Mouse (Mus musculus) layer of hippocampus, postnatal 10 days (tissue): Measurements from ENCODE around the gene Ppil6. TPM values are rescaled to one million over a fixed set of nuclear protein-coding genes. Genes with fewer than 3 reads are reported as not detected.

Experiments used
- DNase-seq, 2 experiments: peaks; one replicate each; pipeline ENCODE4 v3.0.0; 2021; ENCODE audit warnings: low spot score in 2 of 2
- total RNA-seq, 2 experiments: library from RNA; stranded (reverse); gene quantifications; 2 replicates each; pipeline ENCODE4 v1.2.3; 2021

Ppil6 gene
- total RNA-seq, 2 experiments from 2014 or later: 6.9 to 7.8 TPM

- no peak for DNase-seq
These were observed 33.1 kb downstream of the Ppil6 start for GRCm38 (mm10) chr10:41523386-41523785.

GRCm38 (mm10) chr10:41525696-41526095, 35.5 kb downstream of the Ppil6 start:
- no peak for DNase-seq

GRCm38 (mm10) chr10:41529972-41530371, 39.7 kb downstream of the Ppil6 start:
- no peak for DNase-seq

- DNase-seq: no peak
These were observed 45.8 kb downstream of the Ppil6 start for GRCm38 (mm10) chr10:41535991-41536390.

GRCm38 (mm10) chr10:41536714-41537113, 46.5 kb downstream of the Ppil6 start:
- no peak for DNase-seq

GRCm38 (mm10) chr10:41537226-41537982, 47.2 kb downstream of the Ppil6 start:
- DNase-seq: no peak

GRCm38 (mm10) chr10:41537983-41538330, 47.7 kb downstream of the Ppil6 start:
- DNase-seq: no peak

- DNase-seq: no peak
These were observed 48.7 kb downstream of the Ppil6 start for GRCm38 (mm10) chr10:41538986-41539385.

- no peak for DNase-seq
These were observed 51.8 kb downstream of the Ppil6 start for GRCm38 (mm10) chr10:41542057-41542456.

GRCm38 (mm10) chr10:41543439-41543838, 53.2 kb downstream of the Ppil6 start:
- no peak for DNase-seq

GRCm38 (mm10) chr10:41543844-41544243, 53.6 kb downstream of the Ppil6 start:
- DNase-seq: no peak

GRCm38 (mm10) chr10:41544481-41545190, 54.4 kb downstream of the Ppil6 start:
- no peak for DNase-seq

- DNase-seq: no peak
These were observed 55.1 kb downstream of the Ppil6 start for GRCm38 (mm10) chr10:41545224-41545755.

GRCm38 (mm10) chr10:41546396-41547165, 56.3 kb downstream of the Ppil6 start:
- DNase-seq: no peak

- no peak for DNase-seq
These were observed 60.5 kb downstream of the Ppil6 start for GRCm38 (mm10) chr10:41550711-41551110.

- DNase-seq: no peak
These were observed 62.1 kb downstream of the Ppil6 start for GRCm38 (mm10) chr10:41552319-41552718.

- DNase-seq: peak in 1 of 2 experiments; percentile 8
These were observed 62.8 kb downstream of the Ppil6 start for GRCm38 (mm10) chr10:41552847-41553589.

GRCm38 (mm10) chr10:41553711-41554110, 63.5 kb downstream of the Ppil6 start:
- DNase-seq: no peak

- DNase-seq: no peak
These were observed 64.8 kb downstream of the Ppil6 start for GRCm38 (mm10) chr10:41555081-41555480.

GRCm38 (mm10) chr10:41558401-41558800, 68.2 kb downstream of the Ppil6 start:
- DNase-seq: no peak
